In the genomic region with DNA sequence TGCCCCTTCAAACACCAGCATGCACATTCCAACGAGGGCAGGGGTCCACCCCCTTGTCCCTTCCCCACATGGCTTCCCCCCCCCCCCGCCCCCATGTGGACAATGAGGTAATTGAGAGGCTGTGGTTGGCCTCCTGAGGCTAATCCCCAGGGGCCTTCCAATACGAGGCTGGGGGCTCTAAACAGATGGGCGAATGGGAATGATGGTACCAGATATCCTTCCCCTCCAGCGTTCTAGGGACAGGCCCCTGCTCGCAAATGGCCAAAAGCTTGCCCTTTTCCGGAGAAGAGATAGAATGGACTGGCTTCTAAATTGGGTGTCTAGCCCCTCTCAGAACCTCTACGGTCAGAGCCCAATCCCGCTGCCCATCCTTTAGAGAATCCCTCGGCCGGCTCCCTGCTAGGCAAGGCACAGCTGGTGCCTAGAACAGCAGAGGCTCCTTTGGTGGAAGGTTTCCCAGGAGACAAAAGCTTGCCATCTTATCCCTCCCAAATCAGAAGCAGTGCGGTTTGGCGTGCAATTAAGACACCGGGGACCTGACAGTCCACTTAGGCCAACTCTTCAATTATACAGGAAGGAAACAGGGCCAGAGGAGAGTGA, we compare ENCODE assay signal across 8 mouse cellular contexts. TPM values are rescaled to one million over a fixed set of nuclear protein-coding genes. Genes with fewer than 3 reads are reported as not detected.
A peak's percentile ranks its signal among the peaks of the same experiment; 100 is the strongest.
DNase-seq lines count a peak whose midpoint lies in the region; ATAC-seq and TF ChIP-seq lines count a peak whose summit lies in the region.

No protein-coding gene starts in this region.

- H3K4me1 ChIP-seq in liver, adult 2 months (ENCODE audit: control insufficient read depth, insufficient read depth, low read length): peaks cover 2% of the 10 kb centered on the region
- peaks cover 27% of the 10 kb centered on the region for H3K4me1 ChIP-seq in embryonic facial prominence, embryonic 13.5 days
- H3K4me1 ChIP-seq in intestine, embryonic 14.5 days (replicated peaks; ENCODE audit: control insufficient read depth, insufficient read depth, low read length): peaks cover 13% of the 10 kb centered on the region
- H3K4me1 ChIP-seq in neural tube, embryonic 12.5 days: peaks cover 39% of the 10 kb centered on the region

- no peaks in the 10 kb centered on the region for H3K36me3 ChIP-seq in liver, adult 2 months (ENCODE audit: control insufficient read depth, insufficient read depth, low read length)
- no peaks in the 10 kb centered on the region for H3K36me3 ChIP-seq in embryonic facial prominence, embryonic 13.5 days
- H3K36me3 ChIP-seq in intestine, embryonic 14.5 days (ENCODE audit: control insufficient read depth, insufficient read depth, low read length): no peaks in the 10 kb centered on the region
- H3K36me3 ChIP-seq in neural tube, embryonic 12.5 days: 0 out of 2 replicates have a peak, but pooled peaks cover 2% of the 10 kb centered on the region

- 39% methylated on average over 14 of the region's 14 CpGs for WGBS in liver, adult 2 months
- WGBS in embryonic facial prominence, embryonic 13.5 days: 4% methylated on average over 14 of the region's 14 CpGs
- 7% methylated on average over 14 of the region's 14 CpGs for WGBS in intestine, embryonic 14.5 days
- under 1% methylated on average over 14 of the region's 14 CpGs for WGBS in neural tube, embryonic 12.5 days

- peak overlapping the region; percentile 68 for H3K4me3 ChIP-seq in liver, adult 2 months (ENCODE audit: insufficient read depth, low read depth, low read length)
- H3K4me3 ChIP-seq in embryonic facial prominence, embryonic 13.5 days: peak overlapping the region; percentile 69
- peak overlapping the region; percentile 70 for H3K4me3 ChIP-seq in intestine, embryonic 14.5 days (ENCODE audit: low read depth, low read length)
- peak overlapping the region; percentile 68 for H3K4me3 ChIP-seq in neural tube, embryonic 12.5 days

- no peaks in the 10 kb centered on the region for H3K9me3 ChIP-seq in embryonic facial prominence, embryonic 13.5 days
- no peaks in the 10 kb centered on the region for H3K9me3 ChIP-seq in intestine, embryonic 14.5 days (ENCODE audit: control insufficient read depth, low read length)
- H3K9me3 ChIP-seq in neural tube, embryonic 12.5 days: peaks cover 3% of the 10 kb centered on the region; the same call in 1 of the 2 replicates

- no peak for TF ChIP-seq CTCF in liver, adult 2 months (IDR thresholded peaks at IDR 0.05; ENCODE audit: low read depth, low read length)

- TF ChIP-seq POLR2A in liver, adult 2 months (IDR thresholded peaks at IDR 0.05; ENCODE audit: extremely low read depth, insufficient read depth, low read length): no peak

- H3K9ac ChIP-seq in liver, adult 2 months (ENCODE audit: low read depth, low read length): peak overlapping the region; percentile 52
- peak overlapping the region; percentile 78 for H3K9ac ChIP-seq in embryonic facial prominence, embryonic 13.5 days
- H3K9ac ChIP-seq in intestine, embryonic 14.5 days (ENCODE audit: low read length): peak overlapping the region; percentile 67
- H3K9ac ChIP-seq in neural tube, embryonic 12.5 days: peak overlapping the region; percentile 70

- no peaks in the 10 kb centered on the region for H3K79me2 ChIP-seq in liver, adult 2 months (ENCODE audit: control insufficient read depth, insufficient read depth, low read length)

- no peak for ATAC-seq in embryonic facial prominence, embryonic 13.5 days (ENCODE audit: insufficient number of reproducible peaks, insufficient read depth, low FRiP score, low TSS enrichment, low read depth)
- ATAC-seq in intestine, embryonic 14.5 days (replicated peaks; ENCODE audit: low FRiP score, low TSS enrichment, low read depth): peak; percentile 56; the same call in 1 of the 2 replicates
- ATAC-seq in neural tube, embryonic 12.5 days (ENCODE audit: low FRiP score, low read depth): peak; percentile 72
- ATAC-seq in frontal cortex, adult (ENCODE audit: low TSS enrichment): no peak

- peak overlapping the region; percentile 87 for H3K4me2 ChIP-seq in embryonic facial prominence, embryonic 13.5 days
- peak overlapping the region; percentile 84 for H3K4me2 ChIP-seq in intestine, embryonic 14.5 days (ENCODE audit: low read length)
- H3K4me2 ChIP-seq in neural tube, embryonic 12.5 days (replicated peaks): peak overlapping the region; percentile 83

- DNase-seq in liver, adult 2 months (ENCODE audit: extremely low read depth, low read depth, low spot score): no peak
- DNase-seq in liver: no peak
- peak; percentile 71 for DNase-seq in intestine, embryonic 14.5 days (ENCODE audit: low spot score)
- no peak for DNase-seq in urinary bladder, postnatal 4 days (ENCODE audit: low spot score in 2 of 2)
- DNase-seq in cerebellum, adult 8-10 months: no peak

- H3K27me3 ChIP-seq in liver, adult 2 months (ENCODE audit: control insufficient read depth, insufficient read depth, low read length): peaks cover 2% of the 10 kb centered on the region; the same call in 1 of the 2 replicates
- H3K27me3 ChIP-seq in embryonic facial prominence, embryonic 13.5 days: no peaks in the 10 kb centered on the region
- no peaks in the 10 kb centered on the region for H3K27me3 ChIP-seq in intestine, embryonic 14.5 days (replicated peaks; ENCODE audit: control insufficient read depth, insufficient read depth, low read length)
- no peaks in the 10 kb centered on the region for H3K27me3 ChIP-seq in neural tube, embryonic 12.5 days (replicated peaks)

- 0 out of 2 replicates have a peak overlapping the region, but pooled peaks have one; percentile 18 for H3K27ac ChIP-seq in liver, adult 2 months (replicated peaks; ENCODE audit: insufficient read depth, low read depth, low read length)
- H3K27ac ChIP-seq in embryonic facial prominence, embryonic 13.5 days: peak overlapping the region; percentile 85
- peak overlapping the region; percentile 89 for H3K27ac ChIP-seq in intestine, embryonic 14.5 days (ENCODE audit: low read depth)
- peak overlapping the region; percentile 86 for H3K27ac ChIP-seq in neural tube, embryonic 12.5 days

RNA-seq across cellular contexts. Expression of gene Hip1, which starts 55.1 kb away (rescaled TPM):
- 3.2 and 6.5 TPM in 2 replicates for total RNA-seq in liver, adult 2 months (2014; rRNA removed)
- polyA plus RNA-seq in liver, adult 2 months (2012; rRNA removed): 2.2 and 3.1 TPM in 2 replicates
- polyA plus RNA-seq in embryonic facial prominence, embryonic 13.5 days (2015; fragmentation: Nextera tagmentation; extraction: Ambion mirVana): 34.6 and 37.9 TPM in 2 replicates
- polyA plus RNA-seq in intestine, embryonic 14.5 days (2014; fragmentation: Nextera tagmentation; extraction: Ambion mirVana): 32.7 and 37.3 TPM in 2 replicates
- polyA plus RNA-seq in neural tube, embryonic 12.5 days (2016; fragmentation: Nextera tagmentation; extraction: Ambion mirVana): 60.0 and 62.4 TPM in 2 replicates

Comparison
In these comparisons a context has a peak if more than half of its experiments do, and no peak if none do; other contexts are left out.
1. H3K27ac ChIP-seq: peak in every context shown above with its lines; median percentile 89 in intestine, embryonic 14.5 days; 86 in neural tube, embryonic 12.5 days; 85 in embryonic facial prominence, embryonic 13.5 days; 18 in liver, adult 2 months.
2. ATAC-seq: peak in intestine, embryonic 14.5 days (single experiment) and neural tube, embryonic 12.5 days (single experiment); none in embryonic facial prominence, embryonic 13.5 days (single experiment) and frontal cortex, adult (single experiment).
3. Peak in every context shown above with its lines, with median percentiles within 50 percentile points of each other: H3K4me3 ChIP-seq, H3K9ac ChIP-seq and H3K4me2 ChIP-seq.